Mouse (Mus musculus): ENCODE results near the gene Rab31. TPM values are rescaled to one million over a fixed set of nuclear protein-coding genes. Genes with fewer than 3 reads are reported as not detected.

The Rab31 gene
- total RNA-seq, 1 experiment = 22.8 TPM

GRCm38 (mm10) chr17:65774439-65774838, 1.9 kb upstream of the Rab31 start:
- no peak overlapping the region for H3K4me3 ChIP-seq (ENCODE audit: insufficient read depth in 1 of 2, low read depth in 1 of 2, low read length in 2 of 2, poor library complexity in 1 of 2, severe bottlenecking in 1 of 2)
- peaks cover 2 to 21% of the 10 kb centered on the region in 2 experiments; a peak in 3 of 4 replicates for H3K4me1 ChIP-seq (ENCODE audit: control insufficient read depth in 2 of 2, insufficient read depth in 2 of 2, low read length in 2 of 2, poor library complexity in 1 of 2)
- TF ChIP-seq MAFK (IDR thresholded peaks at IDR 0.05; ENCODE audit: insufficient read depth, low read depth, low read length) (no peak), HCFC1 (IDR thresholded peaks at IDR 0.05; ENCODE audit: borderline replicate concordance, insufficient read depth, low read length) (no peak)
- no peak overlapping the region for H3K9ac ChIP-seq (ENCODE audit: insufficient read depth, low read depth, low read length, poor library complexity, severe bottlenecking)
- DNase-seq (ENCODE audit: low read depth, low spot score) = no peak
- H3K36me3 ChIP-seq (ENCODE audit: control insufficient read depth, insufficient read depth, low read length, poor library complexity, severe bottlenecking) = no peaks in the 10 kb centered on the region
- no peak overlapping the region for H3K27ac ChIP-seq (ENCODE audit: insufficient read depth, low read depth, low read length, poor library complexity, severe bottlenecking)
- in situ Hi-C loops (cut with MboI; ENCODE audit: low sequenced_read_pairs in 2 of 2, unreplicated experiment in 2 of 2) = no loop called here
- no peaks in the 10 kb centered on the region for H3K9me3 ChIP-seq (ENCODE audit: control insufficient read depth, insufficient read depth, low read depth, low read length)

GRCm38 (mm10) chr17:65773617-65774016, 1.1 kb upstream of the Rab31 start:
- H3K4me1 ChIP-seq (ENCODE audit: control insufficient read depth in 2 of 2, insufficient read depth in 2 of 2, low read length in 2 of 2, poor library complexity in 1 of 2) = peaks cover 2 to 18% of the 10 kb centered on the region in 2 experiments; a peak in 3 of 4 replicates
- H3K27ac ChIP-seq (ENCODE audit: insufficient read depth, low read depth, low read length, poor library complexity, severe bottlenecking) = no peak overlapping the region

GRCm38 (mm10) chr17:65770982-65771915, 1.3 kb downstream of the Rab31 start:
- in situ Hi-C loops (cut with MboI; ENCODE audit: low sequenced_read_pairs in 2 of 2, unreplicated experiment in 2 of 2) = no loop called here
- Histone ChIP-seq H3K4me1 (ENCODE audit: control insufficient read depth in 2 of 2, insufficient read depth in 2 of 2, low read length in 2 of 2, poor library complexity in 1 of 2) (peaks cover 0 to 15% of the 10 kb centered on the region in 2 experiments; a peak in 3 of 4 replicates), H3K4me3 (ENCODE audit: insufficient read depth in 1 of 2, low read depth in 1 of 2, low read length in 2 of 2, poor library complexity in 1 of 2, severe bottlenecking in 1 of 2) (peak overlapping the region; percentile 84 to 85), H3K9me3 (ENCODE audit: control insufficient read depth, insufficient read depth, low read depth, low read length) (no peaks in the 10 kb centered on the region), H3K36me3 (ENCODE audit: control insufficient read depth, insufficient read depth, low read length, poor library complexity, severe bottlenecking) (no peaks in the 10 kb centered on the region), H3K9ac (ENCODE audit: insufficient read depth, low read depth, low read length, poor library complexity, severe bottlenecking) (peak overlapping the region; percentile 80; the same call in 1 of the 2 replicates), H3K27ac (ENCODE audit: insufficient read depth, low read depth, low read length, poor library complexity, severe bottlenecking) (no peak overlapping the region)
- TF ChIP-seq MAFK (IDR thresholded peaks at IDR 0.05; ENCODE audit: insufficient read depth, low read depth, low read length) (no peak), ZNF384 (IDR thresholded peaks at IDR 0.05; ENCODE audit: low read depth, low read length) (no peak), HCFC1 (IDR thresholded peaks at IDR 0.05; ENCODE audit: borderline replicate concordance, insufficient read depth, low read length) (no peak), ZC3H11A (IDR thresholded peaks at IDR 0.05; ENCODE audit: borderline replicate concordance, low read depth, low read length) (no peak)
- no peak for DNase-seq (ENCODE audit: low read depth, low spot score)

More at GRCm38 (mm10) chr17:65773617-65774016, 1.1 kb upstream of the Rab31 start:
- no peak for DNase-seq (ENCODE audit: low read depth, low spot score)
- in situ Hi-C loops (cut with MboI; ENCODE audit: low sequenced_read_pairs in 2 of 2, unreplicated experiment in 2 of 2) = no loop called here
- no peak for TF ChIP-seq HCFC1 (IDR thresholded peaks at IDR 0.05; ENCODE audit: borderline replicate concordance, insufficient read depth, low read length)
- TF ChIP-seq CHD2 (IDR thresholded peaks at IDR 0.05; ENCODE audit: low read depth, low read length) = no peak
- TF ChIP-seq MAFK (IDR thresholded peaks at IDR 0.05; ENCODE audit: insufficient read depth, low read depth, low read length) = no peak
- TF ChIP-seq ZNF384 (IDR thresholded peaks at IDR 0.05; ENCODE audit: low read depth, low read length) = no peak
- no peak for TF ChIP-seq ZC3H11A (IDR thresholded peaks at IDR 0.05; ENCODE audit: borderline replicate concordance, low read depth, low read length)
- H3K9me3 ChIP-seq (ENCODE audit: control insufficient read depth, insufficient read depth, low read depth, low read length) = no peaks in the 10 kb centered on the region
- H3K9ac ChIP-seq (ENCODE audit: insufficient read depth, low read depth, low read length, poor library complexity, severe bottlenecking) = no peak overlapping the region
- H3K4me3 ChIP-seq (ENCODE audit: insufficient read depth in 1 of 2, low read depth in 1 of 2, low read length in 2 of 2, poor library complexity in 1 of 2, severe bottlenecking in 1 of 2) = no peak overlapping the region
- no peaks in the 10 kb centered on the region for H3K36me3 ChIP-seq (ENCODE audit: control insufficient read depth, insufficient read depth, low read length, poor library complexity, severe bottlenecking)

GRCm38 (mm10) chr17:65768486-65768885, 4.1 kb downstream of the Rab31 start:
- no peak for DNase-seq (ENCODE audit: low read depth, low spot score)
- H3K36me3 ChIP-seq (ENCODE audit: control insufficient read depth, insufficient read depth, low read length, poor library complexity, severe bottlenecking) = no peaks in the 10 kb centered on the region
- TF ChIP-seq ZC3H11A (IDR thresholded peaks at IDR 0.05; ENCODE audit: borderline replicate concordance, low read depth, low read length) (no peak), ZNF384 (IDR thresholded peaks at IDR 0.05; ENCODE audit: low read depth, low read length) (no peak)
- peaks cover 0 to 8% of the 10 kb centered on the region in 2 experiments; a peak in 1 of 4 replicates for H3K4me1 ChIP-seq (ENCODE audit: control insufficient read depth in 2 of 2, insufficient read depth in 2 of 2, low read length in 2 of 2, poor library complexity in 1 of 2)
- no peak overlapping the region for H3K27ac ChIP-seq (ENCODE audit: insufficient read depth, low read depth, low read length, poor library complexity, severe bottlenecking)
- no peaks in the 10 kb centered on the region for H3K9me3 ChIP-seq (ENCODE audit: control insufficient read depth, insufficient read depth, low read depth, low read length)
- no peak overlapping the region for H3K4me3 ChIP-seq (ENCODE audit: insufficient read depth in 1 of 2, low read depth in 1 of 2, low read length in 2 of 2, poor library complexity in 1 of 2, severe bottlenecking in 1 of 2)
- no peak overlapping the region for H3K9ac ChIP-seq (ENCODE audit: insufficient read depth, low read depth, low read length, poor library complexity, severe bottlenecking)
- in situ Hi-C loops (cut with MboI; ENCODE audit: low sequenced_read_pairs in 2 of 2, unreplicated experiment in 2 of 2) = no loop called here

All from ES-E14 (cell line).